Mouse (Mus musculus) bone marrow macrophage, adult 2 months (primary cell): ENCODE results near the gene Irs1. TPM values are rescaled to one million over a fixed set of nuclear protein-coding genes. Genes with fewer than 3 reads are reported as not detected.

Source experiments
- H3K27ac ChIP-seq: 2 replicates; pipeline ENCODE4 v1.5.1; 2012; ENCODE audit warnings: low read depth, low read length; ENCODE audit not compliant: insufficient read depth
- H3K4me1 ChIP-seq: 2 replicates; pipeline ENCODE4 v1.6.1; 2012; ENCODE audit warnings: low read length; ENCODE audit not compliant: control insufficient read depth, insufficient read depth
- H3K4me3 ChIP-seq: 2 replicates; pipeline ENCODE4 v1.5.1; 2012; ENCODE audit warnings: mild to moderate bottlenecking, low read length, moderate library complexity; ENCODE audit not compliant: insufficient read depth
- CTCF ChIP-seq: IDR thresholded peaks from 2 replicates; pipeline ENCODE4 v1.5.1; 2012; ENCODE audit warnings: low read depth, mild to moderate bottlenecking, low read length, moderate library complexity
- POLR2A ChIP-seq: IDR thresholded peaks from 2 replicates; pipeline ENCODE4 v1.6.1; 2012; ENCODE audit warnings: mild to moderate bottlenecking, low read depth, low read length, borderline replicate concordance
- polyA plus RNA-seq: library from polyadenylated mRNA; stranded (reverse); fragments of >200 nt; gene quantifications from 2 replicates; pipeline ENCODE4 v1.2.4, GENCODE M21; 2012; ENCODE audit not compliant: missing spikeins, insufficient read depth, insufficient read length

Gene Irs1
- polyA plus RNA-seq, 1 experiment: 0.16 TPM

GRCm38 (mm10) chr1:82189516-82189915, 101.7 kb downstream of the Irs1 start:
- no peak overlapping the region for H3K4me3 ChIP-seq
- no peak for TF ChIP-seq POLR2A
- no peak for TF ChIP-seq CTCF
- no peak overlapping the region for H3K27ac ChIP-seq
- no peaks in the 10 kb centered on the region for H3K4me1 ChIP-seq

GRCm38 (mm10) chr1:82188549-82189231, 102.5 kb downstream of the Irs1 start:
- H3K4me3 ChIP-seq: no peak overlapping the region
- H3K27ac ChIP-seq: no peak overlapping the region
- H3K4me1 ChIP-seq: no peaks in the 10 kb centered on the region
- TF ChIP-seq CTCF: no peak
- TF ChIP-seq POLR2A: no peak

DNA sequence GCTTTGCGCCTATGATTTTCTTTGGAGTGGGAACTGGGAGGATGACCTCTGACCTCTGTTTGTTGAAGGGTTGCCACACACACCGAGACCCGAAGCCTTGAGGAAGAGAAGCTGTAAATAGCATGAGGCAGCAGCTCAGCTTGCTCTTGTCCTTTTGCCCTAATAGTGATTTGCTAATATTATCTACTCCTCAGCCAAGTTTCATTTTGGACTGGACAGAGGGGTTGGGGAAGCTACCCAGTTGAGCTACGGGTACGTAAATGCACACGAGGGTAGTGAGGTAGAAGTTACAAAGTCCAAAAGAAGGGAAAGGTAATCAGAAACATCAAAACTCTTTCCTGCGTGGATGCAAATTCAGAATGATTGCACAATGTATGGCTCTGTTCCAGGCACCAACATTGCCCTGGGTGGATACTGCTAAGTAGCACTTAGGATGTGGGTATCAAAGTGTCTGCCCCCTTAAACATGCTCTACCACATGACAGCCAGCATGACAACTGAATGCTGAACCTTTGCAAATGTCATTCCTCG, 107.2 kb downstream of the Irs1 start:
- no peak for TF ChIP-seq CTCF
- TF ChIP-seq POLR2A: no peak
- no peaks in the 10 kb centered on the region for H3K4me1 ChIP-seq
- H3K27ac ChIP-seq: no peak overlapping the region
- H3K4me3 ChIP-seq: no peak overlapping the region

Other genes with a start within 250 kb of the Irs1 start
- gene Gm9747, start 58.3 kb downstream of the Irs1 start, polyA plus RNA-seq: not detected in 2 replicates
- 23.4 and 24.6 TPM in 2 replicates for gene Rhbdd1, start 25.0 kb upstream of the Irs1 start, polyA plus RNA-seq